Mouse (Mus musculus) spleen, embryonic (tissue): ENCODE measurements around the gene Cyb5r3.

Source experiments
- CTCF ChIA-PET: fragments of 350-600 bp; sonication (Branson Sonifier 250); formaldehyde crosslinking; loops from one replicate; lab custom pipeline; 2022; lab: Charles Lee

Gene Cyb5r3

DNA sequence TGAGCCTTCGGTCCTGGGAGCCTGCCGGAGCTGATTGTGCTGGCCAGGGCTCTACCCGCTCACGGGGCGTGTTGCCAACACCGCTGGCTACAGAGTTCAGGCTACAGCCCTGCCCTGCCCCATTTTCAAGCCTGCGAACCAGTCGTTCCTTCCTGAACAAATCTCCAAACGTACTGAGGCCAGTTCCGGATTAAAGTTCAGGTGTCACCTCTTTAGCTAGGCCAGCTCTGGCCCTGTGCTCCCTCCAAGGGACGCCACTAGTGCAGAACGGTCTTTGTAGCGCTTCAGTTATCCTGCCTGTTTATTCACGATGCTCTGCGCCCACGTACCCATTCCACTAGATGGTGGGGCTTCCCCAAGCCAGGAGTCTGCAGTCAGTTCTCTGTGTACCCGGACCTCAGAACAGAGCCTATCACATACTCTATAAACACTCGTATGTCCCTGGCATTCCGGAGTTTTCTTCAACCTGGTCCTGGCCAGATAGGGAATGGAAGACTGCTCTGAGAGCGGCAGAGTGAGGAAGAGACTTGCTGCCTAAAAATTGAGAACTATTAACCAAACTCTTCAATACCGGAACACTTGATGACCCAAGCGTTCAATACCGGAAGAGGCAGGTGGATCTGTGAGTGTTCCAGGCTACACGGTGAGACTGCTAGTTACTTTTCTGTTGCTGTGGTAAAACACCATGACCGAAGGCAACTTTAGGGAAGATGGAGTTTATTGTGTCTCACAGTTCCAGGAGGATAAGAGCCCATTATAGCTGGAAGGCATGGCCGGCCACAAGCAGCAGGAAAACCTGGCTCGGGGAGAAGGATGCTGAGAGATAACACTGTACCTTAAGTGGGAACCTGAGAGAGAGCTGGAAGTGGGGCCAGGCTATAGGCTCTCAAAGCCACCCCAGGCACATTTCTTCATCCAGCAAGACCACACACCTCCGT is at the start of gene Cyb5r3:
Gene Cyb5r3, minus strand, starts transcription at position 101 of the 938 bp plus-strand sequence.
- CTCF ChIA-PET = no interaction called here

DNA sequence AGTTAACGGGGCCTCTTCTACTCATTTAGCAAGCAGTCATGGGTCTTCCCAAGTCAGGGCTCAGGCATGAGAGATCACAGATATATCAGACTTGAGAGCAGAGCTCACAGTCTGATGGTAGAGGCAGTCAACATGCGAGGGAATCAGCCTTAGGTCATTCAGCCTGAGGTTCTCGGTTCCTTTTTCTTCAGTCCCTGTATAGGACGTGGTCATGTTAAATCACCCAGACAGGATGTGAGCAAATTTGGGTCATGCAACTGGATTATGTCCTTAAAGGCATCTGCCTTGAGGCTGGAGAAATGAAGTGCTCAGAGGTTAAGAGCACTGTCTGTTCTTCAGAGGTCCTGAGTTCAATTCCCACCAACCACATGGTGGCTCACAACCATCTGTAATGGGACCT is 49.3 kb upstream of the Cyb5r3 start:
- CTCF ChIA-PET = no interaction called here

DNA sequence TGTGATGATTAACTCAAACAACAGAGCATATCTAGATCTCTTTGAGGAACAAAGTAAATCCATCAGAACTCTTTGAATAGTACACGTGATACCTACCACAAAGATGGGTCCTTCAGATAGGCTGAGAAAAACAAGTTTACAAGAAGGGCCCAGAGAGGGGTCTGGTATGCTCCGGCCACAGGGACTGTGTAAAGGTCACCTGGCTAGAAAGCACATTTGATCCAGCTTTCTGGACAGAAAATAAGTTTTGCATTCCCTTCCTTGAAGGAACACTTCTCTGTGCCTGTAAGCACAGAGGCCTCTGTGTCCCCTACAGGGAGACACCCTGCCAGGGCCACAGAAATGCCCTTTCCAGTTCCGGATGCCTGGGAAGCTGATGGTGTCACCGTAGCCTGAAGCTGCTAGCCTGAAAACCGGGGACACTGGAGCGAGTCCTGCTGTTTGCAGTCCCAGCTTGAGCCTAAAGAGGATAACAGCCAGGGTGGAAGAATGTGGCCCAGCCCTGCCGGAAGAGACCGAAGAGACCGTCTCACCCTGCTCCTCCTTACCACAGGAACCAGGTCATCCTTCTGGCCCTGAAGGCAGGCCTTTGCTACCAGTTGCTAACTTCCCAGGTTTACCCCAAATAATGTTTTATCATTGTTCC is 48.1 kb upstream of the Cyb5r3 start:
- CTCF ChIA-PET = interaction anchor here (0.5 kb wide), 1 partner anchor 261 kb away, joined by 3 read pairs; no protein-coding TSS in a partner anchor

DNA sequence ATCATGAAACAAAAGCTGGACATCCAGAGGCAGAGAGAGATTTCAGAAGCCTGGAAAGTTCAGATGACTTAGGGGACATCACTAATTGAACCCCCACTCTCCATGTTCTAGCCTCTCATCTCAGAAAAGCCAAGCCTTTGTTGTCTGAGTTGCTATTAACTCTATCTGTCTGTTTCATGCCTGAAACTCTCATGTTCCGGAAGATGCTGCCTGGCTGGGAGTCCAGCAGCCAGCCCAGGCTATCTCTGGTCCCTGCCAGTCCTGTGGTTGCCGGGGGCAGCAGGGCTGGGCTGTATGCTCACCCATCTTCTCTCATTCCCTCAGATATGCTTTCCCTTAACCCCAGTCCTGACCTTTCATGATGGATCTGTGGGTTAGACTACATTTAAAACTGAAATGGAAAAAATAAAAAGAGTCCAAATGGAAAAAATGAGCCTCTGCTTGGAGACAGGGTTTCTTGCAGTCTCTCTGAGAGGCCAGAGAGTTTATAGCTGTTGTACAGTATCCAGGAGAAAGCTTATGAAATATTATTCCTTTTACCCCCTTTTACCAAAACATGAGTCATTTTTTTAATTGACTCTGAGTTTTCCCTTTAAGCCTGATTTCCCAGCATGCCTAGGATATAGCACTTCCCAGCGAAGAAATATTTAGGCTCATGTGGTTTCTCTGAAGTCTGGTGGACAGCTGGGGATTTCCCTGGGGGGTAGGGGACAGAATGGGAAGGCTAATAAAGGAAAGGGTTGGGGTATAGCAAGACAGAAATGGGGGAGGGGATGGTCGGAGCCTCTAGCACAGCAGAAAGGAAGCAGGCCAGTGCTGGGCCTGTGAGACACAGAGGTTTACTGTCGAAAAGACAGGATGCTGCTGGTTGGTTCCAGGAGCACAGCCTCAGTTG is 43.2 kb upstream of the Cyb5r3 start:
- CTCF ChIA-PET = no interaction called here

DNA sequence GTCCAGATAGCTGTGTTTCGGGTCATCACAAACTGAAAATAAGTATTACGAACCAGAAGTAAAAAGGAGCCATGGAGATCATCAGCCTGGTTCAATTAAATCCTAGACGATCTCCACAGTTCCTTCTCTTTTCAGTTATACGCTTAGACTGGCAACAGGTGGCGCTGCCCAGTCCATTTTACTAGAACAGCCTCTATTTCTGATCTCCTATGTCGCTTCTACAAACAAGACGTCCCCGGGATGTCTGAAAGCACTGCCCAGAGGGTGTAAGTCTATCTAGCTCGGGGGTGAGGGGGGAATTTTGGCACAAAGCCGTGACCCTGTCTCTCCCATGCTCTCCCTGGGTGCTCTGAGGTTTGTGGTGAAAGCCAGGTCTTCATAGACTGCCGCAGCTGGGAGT is 37.8 kb upstream of the Cyb5r3 start:
- CTCF ChIA-PET = no interaction called here

DNA sequence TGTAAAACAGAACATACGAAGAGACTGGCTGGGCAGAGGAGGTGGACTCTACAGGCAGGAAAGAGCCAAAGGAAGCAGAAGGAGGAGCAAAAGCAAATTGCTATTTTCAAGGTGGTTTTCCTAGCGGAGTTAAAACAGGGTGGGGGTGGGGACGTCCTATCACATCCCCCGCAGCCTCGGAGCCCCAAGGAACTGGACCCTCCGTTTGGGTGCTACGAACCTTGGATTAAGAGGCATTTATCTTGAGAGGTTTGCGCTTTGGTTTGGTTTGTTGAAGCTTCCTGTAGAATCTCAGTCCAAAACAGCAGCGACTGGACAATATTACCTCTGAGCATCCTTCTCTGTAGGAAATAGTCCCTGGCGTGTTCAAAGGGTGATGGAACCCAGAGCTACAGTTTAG is 37.3 kb upstream of the Cyb5r3 start:
- CTCF ChIA-PET = no interaction called here

DNA sequence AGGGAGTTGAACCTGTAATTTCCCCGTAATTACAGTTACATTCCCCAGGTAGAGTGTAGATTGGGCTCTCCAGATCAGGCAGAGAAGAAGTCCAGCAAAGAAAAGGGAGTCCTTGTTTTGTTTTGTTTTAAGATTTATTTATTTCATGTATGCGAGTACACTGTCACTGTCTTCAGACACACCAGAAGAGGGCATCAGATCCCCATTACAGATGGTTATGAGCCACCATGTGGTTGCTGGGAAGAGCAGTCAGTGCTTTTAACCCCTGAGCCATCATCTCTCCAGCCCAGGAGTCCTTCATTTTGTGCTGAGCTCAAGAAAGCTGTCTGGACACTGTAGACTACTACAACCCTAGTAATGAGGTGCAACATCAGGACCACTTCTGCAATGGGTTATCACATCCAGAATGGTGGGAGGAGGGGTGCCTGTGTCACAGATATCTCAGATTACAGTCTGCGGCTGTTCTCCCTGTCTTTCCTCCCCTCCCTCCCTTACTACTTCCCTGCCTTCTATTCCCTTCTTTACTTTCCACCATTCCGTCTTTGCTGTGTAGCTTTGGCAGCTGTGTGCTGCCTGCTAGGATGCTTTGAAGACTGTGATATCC is 36.8 kb upstream of the Cyb5r3 start:
- CTCF ChIA-PET = interaction anchor here (0.6 kb wide), 1 partner anchor 137 kb away, joined by 3 read pairs; no protein-coding TSS in a partner anchor

DNA sequence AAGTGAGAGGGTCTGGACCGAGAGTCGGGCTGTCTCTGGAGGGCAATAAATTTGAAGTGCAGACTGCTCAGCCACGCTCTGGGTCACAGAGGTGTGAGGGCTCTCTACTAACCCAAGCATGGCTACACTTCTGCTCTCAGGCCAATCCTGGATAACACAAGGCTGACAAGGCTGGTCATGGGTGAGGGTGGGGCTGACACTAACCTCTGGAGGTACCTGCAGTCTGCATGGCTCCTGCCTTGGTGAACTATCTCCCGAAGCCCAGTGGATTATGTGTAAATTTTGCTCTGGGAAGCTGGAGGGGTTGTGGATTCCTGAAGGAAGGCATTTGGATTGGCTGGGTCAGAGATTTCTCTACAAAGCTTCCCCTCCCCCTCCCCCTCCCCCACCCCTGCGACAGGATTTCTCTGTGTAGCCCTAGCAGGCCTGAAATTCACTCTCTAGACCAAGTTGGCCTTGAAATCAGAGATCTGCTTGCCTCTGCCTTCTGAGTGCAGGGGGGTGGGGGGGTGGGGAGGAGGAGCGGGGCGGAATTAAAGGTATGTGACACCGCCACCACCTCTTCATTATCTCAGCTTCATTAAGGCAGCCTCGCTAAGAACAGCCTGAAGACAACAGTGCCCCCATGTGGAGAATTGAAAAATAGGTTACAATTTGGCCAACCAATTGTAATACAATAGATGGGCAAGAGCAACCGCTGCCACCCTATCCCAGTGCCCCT is 32.5 kb upstream of the Cyb5r3 start:
- CTCF ChIA-PET = interaction anchor here (0.5 kb wide), 1 partner anchor 35 kb away, joined by 3 read pairs; no protein-coding TSS in a partner anchor

DNA sequence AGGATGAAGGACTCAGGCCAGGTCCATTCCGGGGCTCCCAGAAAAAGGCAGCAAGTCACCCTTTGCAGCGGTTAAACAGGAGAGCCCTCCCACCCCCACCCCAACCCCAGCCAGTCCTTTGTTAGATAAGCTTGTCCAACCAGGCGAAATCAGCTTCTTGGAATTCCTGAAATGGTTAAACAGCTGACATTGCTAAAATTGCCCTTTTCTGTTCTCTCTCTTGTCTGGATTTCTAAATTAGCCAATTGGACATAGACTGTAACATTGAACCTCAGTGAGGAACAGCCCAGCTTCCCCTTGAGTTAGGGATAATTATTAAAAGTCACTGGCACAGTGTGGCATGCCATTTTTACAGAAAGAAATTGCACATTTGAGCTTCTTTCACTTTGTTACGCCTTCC is 30.0 kb upstream of the Cyb5r3 start:
- CTCF ChIA-PET = no interaction called here

DNA sequence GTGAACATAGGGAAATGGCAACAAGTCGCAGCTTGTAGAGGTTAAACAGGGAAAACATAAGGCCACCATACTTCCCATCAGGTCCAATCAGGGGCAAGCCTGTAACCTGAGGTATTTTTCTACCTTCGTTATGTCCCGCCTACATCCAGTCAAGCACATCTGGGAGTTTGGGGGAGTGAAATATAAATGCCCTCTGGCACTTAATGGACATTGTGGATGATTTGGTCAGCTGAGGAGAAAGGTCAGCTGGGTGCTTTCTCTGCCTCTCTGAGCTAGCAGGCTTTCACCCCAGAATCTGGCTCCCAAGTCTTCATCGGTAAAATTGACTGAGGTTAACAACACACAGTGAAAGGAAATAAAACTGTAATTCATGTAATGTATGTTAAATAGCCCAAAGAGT is 21.0 kb upstream of the Cyb5r3 start:
- CTCF ChIA-PET = no interaction called here

DNA sequence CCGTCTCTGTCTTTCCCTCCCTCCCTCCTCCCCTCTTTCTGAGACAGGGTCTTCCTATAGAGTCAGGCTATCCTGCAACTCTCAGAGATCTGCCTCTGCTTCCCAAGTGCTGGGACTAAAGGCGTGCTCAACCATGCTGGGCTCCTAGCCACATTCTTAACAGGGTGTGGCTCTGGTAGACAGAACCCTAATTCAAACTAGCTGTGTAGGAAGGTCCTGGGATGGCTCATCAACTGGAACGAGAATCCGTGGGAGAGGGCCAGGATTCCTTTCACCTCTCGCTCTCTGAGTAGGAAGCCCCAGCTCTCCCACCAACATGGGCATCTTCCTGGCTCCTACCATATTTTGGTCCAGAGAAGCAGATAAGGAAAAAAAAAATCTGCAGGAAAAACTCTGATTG is 10.0 kb upstream of the Cyb5r3 start:
- CTCF ChIA-PET = no interaction called here

DNA sequence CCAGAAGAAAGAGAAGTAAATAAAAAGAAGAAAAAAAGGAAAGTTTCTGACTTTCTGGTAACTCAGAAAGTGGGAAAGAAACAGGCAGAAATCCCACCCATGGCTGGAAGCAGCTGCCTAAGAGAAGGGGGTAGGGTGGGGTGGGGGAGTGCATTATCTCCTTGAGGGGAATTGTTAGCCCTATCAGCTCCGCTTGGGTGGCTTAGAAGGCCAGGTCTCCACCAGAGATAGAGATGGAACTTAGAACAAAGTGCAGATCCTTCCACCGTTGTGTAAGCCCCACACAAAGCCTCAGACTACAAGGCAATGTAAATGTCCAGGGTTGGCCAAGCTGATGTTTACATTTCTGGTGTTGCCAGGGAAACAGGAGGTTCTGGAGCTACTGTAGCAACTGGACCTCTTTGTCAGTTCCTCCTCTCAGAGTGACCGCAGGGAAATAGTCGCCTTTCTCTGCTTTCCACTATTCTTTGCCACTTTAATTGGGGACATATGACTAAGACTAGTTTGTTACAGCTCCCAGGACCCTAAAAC is 9.5 kb upstream of the Cyb5r3 start:
- CTCF ChIA-PET = no interaction called here

DNA sequence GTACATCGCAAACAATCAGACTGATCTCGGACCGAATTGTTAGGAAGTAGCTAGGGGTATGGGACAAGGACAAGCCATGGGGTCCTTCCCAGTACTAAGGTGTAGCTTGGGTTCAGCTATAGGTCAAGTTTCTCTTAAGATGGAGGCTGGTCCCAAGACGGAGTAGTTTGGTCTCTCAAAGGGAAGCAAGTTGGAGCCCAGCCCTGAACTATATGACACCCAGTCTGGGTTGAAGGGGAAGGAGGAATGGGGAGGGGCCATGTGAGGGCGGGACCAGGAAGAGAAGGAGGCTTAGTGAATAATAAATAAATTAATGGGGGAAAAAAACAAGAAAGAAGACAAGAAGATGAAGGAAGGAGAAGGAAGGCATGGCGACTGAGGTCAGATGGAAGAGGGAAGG is 7.6 kb upstream of the Cyb5r3 start:
- CTCF ChIA-PET = no interaction called here

DNA sequence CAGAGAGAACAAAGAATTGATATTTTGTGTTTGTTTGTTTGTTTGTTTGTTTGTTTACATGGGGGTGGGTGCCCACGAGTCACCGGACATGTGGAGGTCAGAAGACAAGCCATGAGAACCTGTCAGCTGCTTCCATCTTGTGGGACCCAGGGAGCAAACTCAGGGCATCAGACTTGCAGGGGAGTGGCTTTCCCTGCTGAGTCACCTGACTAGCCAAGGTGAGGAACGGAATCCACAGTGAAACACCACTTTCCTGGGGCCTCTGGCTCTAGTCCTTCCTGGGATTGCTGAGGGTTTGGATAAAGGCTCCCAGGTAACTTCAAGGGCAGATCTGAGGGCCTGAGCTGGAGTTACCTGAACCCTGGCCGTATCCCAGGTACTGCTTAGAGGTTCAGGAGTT is 4.3 kb upstream of the Cyb5r3 start:
- CTCF ChIA-PET = no interaction called here

DNA sequence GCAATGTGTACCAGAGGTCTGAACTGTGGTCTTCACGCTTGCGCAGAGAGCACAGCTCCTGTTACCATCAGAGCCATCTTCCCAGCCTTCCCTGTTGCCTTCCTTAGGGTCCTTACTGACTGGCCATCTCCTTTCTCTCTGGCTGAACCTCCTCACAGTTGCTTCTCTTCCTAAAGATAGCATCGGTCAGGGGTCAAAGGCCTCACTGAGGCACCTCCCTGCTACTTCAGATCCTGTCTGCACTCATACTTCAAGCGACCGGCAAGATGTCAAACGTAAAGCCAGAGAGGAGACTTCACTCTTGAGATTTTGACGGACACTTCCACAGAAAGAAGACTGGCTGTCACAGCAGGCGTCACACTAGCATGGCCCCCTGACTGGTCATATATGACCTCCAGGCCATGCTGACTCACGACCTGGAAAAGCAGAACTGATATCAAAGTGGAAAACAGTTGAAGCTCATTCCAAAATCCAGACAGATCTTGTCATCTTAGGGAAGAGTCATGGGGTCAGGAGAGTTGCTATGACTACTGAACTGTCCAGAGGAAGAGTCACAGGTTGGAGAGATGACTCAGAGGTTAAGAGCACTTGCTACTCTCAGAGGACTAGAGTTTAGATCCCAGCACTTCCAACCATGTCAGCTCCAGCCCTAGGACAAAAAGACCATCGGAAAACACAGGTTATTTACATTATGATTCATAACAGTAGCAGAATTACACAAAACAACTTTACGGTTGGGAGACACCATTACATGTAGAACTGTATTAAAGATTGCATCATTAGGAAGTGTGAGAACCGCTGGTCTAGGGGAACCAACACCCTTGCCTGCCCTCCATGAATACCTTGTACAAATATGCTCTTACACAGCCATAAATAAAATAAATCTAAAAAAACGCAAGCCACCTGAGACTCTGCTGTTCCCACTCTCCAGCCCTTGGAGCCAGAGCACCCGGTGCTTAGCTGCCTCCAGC is 1.8 kb upstream of the Cyb5r3 start:
- CTCF ChIA-PET = no interaction called here

DNA sequence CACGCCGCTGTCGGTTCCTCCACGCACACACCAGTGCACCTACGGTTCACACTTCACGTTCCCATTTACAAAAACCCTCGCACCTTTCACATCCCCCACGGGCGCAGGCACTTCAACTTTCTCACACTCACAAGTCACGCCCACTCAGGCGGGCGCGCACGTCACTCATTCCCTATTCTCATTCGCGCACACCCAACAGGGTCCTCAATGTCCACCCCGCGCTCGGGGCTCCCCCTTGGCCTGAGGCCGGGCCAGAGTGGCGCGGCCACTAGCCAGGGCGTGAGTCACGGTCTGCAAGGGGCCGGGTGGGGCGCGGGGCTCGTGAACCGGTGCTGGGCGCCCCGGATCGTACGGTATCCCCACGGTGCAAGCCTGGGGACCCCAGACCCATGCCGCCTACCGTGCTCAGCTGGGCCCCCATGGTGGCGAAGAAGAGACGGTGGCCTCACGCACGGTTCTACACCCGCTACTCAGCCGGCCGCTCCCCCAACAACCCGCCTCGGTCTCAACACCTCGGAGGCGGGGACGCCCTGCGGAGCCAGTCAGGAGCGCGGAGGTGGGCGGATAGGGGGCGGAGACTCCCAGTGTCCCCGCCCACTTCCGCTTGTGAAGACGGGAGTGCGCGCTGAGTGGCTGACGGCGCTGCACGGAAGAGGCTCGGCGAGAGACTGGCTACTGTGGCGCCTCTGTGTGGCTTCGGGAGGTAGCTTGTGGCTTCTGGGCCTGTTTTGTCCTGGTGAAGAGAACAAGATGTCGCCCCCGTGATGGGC is 495 bp downstream of the Cyb5r3 start:
- CTCF ChIA-PET = no interaction called here

DNA sequence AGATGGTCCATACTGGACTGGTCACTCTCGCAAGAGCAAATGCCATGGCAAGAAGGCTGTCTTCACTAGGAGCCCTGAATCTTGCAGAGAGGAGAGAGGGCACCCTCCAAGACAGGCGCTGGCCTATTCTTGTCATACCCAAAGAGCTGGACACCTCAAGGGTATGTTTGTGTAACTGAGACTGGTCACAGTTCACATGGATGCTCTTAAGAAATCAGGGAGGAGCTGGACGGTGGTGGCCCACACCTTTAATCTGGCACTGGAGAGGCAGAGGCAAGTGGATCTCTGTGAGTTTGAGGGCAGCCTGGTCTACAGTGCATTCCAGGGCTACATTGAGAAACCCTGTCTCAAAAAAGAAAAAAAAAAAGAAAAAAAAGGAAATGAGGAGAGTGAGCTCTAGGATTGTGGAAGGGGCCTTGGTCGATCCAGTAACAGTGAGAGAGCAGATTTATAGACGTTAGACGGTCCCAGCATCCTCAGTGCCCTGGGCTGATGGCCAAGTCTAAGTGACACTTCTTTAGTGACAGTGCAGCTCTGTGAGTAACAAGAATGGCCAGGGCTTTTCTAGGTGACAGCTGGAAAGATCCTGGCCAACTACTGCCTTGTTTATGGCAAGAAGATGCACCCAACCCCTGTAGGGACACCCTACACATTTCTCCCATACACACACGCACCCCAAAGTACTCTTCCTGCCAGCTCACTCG is 1.3 kb downstream of the Cyb5r3 start:
- CTCF ChIA-PET = no interaction called here
